Mouse (Mus musculus): ENCODE data around the gene Gm49337.
"Not testable (repeated sequence)": the region's sequence is repeated elsewhere in the genome, so short reads cannot be mapped to it uniquely, and the experiment has no call there.

Gm49337 gene

GRCm38 (mm10) chr4:116208891-116209290, 35.7 kb downstream of the Gm49337 start:
- no peak for DNase-seq (ENCODE audit: low spot score in 2 of 2)

GRCm38 (mm10) chr4:116215895-116216605, 42.9 kb downstream of the Gm49337 start:
- DNase-seq (ENCODE audit: low spot score in 2 of 2) = no peak

DNA sequence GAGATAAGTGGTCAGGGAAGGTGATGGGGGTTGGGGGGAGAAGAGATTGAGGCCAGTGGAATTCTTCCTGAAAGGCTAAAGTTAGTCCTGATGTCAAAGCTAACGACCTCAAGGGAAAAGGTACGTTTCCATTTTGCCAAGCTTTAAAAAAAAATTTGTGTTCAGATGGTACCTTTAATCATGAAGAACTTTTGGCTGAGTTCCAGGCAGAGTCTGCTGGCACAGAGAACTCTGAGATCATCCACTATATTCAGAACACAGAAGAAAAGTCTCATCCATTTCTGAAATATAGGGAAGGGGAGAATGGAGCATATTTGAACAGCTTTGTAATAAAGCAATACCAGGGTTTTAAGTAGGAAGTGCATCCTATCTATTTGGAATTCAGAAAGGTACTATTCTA, 43.9 kb downstream of the Gm49337 start:
- peak; percentile 15 to 16 for DNase-seq (ENCODE audit: low spot score in 2 of 2)

DNA sequence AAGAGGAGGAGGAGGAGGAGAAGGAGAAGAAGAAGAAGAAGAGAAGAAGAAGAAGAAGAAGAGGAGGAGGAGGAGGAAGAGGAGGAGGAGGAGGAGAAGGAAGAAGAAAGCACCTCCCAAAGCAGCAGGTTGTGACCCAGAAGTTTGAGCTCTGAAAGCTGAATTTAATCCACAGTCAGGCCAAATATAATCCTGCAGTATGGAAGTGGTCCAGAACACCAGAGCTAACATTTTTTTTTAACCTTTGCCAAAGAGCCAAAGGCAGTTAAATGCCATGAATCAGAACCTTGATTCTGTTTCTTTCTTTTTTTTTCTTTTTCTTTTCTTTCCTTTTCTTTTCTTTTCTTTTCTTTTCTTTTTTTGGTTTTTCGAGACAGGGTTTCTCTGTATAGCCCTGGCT, 44.5 kb downstream of the Gm49337 start:
- not testable (repeated sequence) for DNase-seq (ENCODE audit: low spot score in 2 of 2)

DNA sequence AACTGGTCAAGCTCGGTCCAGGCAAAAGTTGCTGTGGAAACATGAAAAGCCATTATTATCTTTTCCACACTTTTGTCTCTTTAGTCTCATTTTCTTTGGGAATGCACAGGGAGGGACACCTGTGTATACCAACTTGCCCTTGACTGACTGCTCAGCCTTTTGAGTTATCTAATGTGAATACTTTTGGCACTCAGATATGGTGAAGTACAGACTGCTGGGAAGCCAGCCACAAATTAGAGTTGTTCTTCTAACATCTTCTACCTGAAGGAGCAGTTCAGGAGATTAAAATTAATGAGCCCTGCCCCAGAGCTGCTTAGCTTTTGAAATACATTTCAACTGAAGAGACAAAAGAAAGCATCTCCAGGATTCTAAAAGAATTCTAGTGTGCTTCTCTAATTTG, 45.9 kb downstream of the Gm49337 start:
- no peak for DNase-seq (ENCODE audit: low spot score in 2 of 2)

DNA sequence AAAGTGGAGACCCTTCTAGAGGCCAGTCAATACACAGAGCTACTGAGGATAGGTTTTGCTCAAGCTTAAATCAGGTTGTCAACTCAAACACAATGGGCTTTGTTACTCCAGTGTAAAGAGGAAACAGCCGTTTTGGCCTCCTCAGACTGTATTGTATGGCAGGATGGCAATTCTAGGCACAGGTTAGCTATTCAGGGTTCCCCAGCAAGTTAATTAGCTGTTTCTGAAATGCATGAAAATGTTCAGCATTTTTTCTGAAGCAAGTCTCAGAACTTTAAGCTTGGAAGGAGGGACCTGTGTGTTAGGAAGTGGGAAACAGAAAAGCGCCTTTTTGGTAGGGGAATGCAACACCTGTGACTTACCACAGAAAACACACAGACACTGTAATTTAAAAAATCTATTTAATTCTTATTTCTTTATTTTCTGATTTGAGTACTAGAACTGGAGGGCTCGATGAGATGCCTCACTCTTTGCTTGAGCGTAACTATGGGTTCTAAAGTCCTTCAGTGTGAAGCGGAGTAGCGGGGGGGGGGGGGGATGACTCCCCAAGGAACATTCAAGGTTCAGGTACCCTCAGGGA, 47.0 kb downstream of the Gm49337 start:
- no peak for DNase-seq (ENCODE audit: low spot score in 2 of 2)

- no peak for DNase-seq (ENCODE audit: low spot score in 2 of 2)
Measured at GRCm38 (mm10) chr4:116220780-116221139, 47.6 kb downstream of the Gm49337 start.

GRCm38 (mm10) chr4:116221140-116221851, 48.1 kb downstream of the Gm49337 start, which contains the start of gene Pik3r3:
TSS of gene Pik3r3 (plus strand) at chr4:116221618.
- DNase-seq (ENCODE audit: low spot score in 2 of 2) = peak; percentile 97 to 98

- DNase-seq (ENCODE audit: low spot score in 2 of 2) = peak; percentile 26 to 49
Measured at GRCm38 (mm10) chr4:116221996-116222842, 49.0 kb downstream of the Gm49337 start.

DNA sequence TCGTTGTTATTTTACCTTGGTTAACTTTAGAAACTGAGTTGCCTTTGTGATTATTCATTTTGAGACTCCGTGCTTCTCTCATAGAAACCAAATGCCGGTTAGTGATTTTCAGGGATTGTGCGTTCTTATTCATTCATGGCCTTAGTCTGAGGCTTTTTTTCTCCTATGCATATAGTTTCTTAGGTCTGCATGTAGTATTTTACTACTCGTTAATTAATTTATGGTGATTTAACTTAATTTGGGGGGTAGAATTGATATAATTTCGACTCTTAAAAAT, 49.6 kb downstream of the Gm49337 start:
- no peak for DNase-seq (ENCODE audit: low spot score in 2 of 2)

- DNase-seq (ENCODE audit: low spot score in 2 of 2) = peak; percentile 31 to 37
Measured at GRCm38 (mm10) chr4:116243377-116243776, 70.2 kb downstream of the Gm49337 start.

GRCm38 (mm10) chr4:116244240-116244639, 71.1 kb downstream of the Gm49337 start:
- no peak for DNase-seq (ENCODE audit: low spot score in 2 of 2)

DNA sequence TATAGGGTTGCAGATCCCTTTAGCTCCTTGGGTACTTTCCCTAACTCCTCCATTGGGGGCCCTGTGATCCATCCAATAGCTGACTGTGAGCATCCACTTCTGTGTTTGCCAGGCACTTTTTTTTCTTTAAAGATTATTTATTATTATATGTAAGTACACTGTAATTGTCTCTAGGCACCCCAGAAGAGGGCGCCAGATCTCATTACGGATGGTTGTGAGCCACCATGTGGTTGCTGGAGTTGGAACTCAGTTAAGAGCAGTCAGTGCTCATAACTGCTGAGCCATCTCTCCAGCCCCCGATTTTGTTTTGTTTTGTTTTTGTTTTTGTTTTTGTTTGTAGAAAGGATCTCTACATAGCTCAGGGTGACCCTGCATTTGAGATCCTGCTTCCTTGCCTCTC, 72.7 kb downstream of the Gm49337 start:
- DNase-seq (ENCODE audit: low spot score in 2 of 2) = not testable (repeated sequence)

- no peak for DNase-seq (ENCODE audit: low spot score in 2 of 2)
Measured at GRCm38 (mm10) chr4:116249986-116250385, 76.8 kb downstream of the Gm49337 start.

DNA sequence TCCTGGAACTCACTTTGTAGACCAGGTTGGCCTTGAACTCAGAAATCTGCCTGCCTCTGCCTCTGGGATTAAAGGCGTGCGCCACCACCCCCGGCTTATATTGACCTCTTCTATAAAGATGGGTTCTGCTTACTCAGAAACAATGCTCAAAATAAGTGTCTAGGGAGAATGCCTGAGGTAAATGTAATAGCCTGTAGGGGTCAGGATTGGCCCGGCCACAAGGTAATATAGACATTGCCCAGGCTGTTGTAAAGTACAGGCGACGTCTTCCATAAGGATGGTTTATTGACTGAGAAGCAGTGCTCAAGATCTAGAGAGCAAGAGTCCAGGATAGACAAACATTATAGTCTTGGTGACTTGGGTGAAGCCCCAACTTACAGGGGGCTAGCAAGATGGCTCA, 95.0 kb downstream of the Gm49337 start:
- no peak for DNase-seq (ENCODE audit: low spot score in 2 of 2)

GRCm38 (mm10) chr4:116282211-116282610, 109.0 kb downstream of the Gm49337 start:
- DNase-seq (ENCODE audit: low spot score in 2 of 2) = no peak

- DNase-seq (ENCODE audit: low spot score in 2 of 2) = peak; percentile 53 to 66
Measured at GRCm38 (mm10) chr4:116291561-116291960, 118.4 kb downstream of the Gm49337 start.

DNA sequence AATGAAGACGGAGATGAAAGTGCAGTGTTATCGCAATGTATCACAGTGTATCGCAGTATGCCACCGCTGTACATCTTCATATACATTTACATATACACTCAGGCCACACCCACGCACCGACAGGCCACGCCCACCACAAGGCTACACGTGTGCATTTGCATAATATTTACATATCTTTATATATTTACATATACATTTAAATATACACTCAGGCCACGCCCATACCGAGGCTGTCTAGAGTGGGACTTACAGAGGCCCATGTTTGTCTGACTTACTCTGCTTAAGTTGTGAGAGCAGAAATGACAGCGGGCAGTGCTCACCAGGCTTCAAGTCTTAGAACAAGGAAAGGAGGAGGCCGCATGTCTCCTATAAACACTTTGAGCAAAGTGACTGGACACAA, 120.1 kb downstream of the Gm49337 start:
- no peak for DNase-seq (ENCODE audit: low spot score in 2 of 2)

DNA sequence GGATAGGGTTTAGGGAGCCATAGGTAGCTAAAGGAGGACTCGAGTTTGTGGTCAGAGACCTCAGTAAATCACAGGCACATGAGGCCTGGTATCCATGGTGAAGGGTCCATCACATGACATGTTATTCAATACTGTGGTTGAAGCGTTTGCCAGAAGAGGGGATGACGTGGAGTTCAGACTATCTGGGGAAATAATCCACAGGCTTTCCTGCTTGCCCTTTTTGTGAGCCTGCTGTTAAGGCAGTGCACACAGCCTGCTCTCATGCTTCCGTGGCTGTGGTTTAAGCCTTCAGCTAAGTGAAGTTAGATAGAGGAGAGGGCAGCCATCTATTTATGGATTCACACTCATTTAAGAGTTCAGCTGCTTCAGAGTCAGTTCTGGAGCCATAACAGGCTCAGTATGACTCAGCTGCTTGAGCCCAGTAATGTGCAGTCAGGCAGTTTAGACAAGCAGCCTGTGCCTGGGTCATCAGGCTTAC, 127.7 kb downstream of the Gm49337 start:
- DNase-seq (ENCODE audit: low spot score in 2 of 2) = peak; percentile 15 to 26

- DNase-seq (ENCODE audit: low spot score in 2 of 2) = no peak
Measured at GRCm38 (mm10) chr4:116304551-116304950, 131.4 kb downstream of the Gm49337 start.

- no peak for DNase-seq (ENCODE audit: low spot score in 2 of 2)
Measured at GRCm38 (mm10) chr4:116317575-116317974, 144.4 kb downstream of the Gm49337 start.

- DNase-seq (ENCODE audit: low spot score in 2 of 2) = no peak
Measured at GRCm38 (mm10) chr4:116322127-116322526, 148.9 kb downstream of the Gm49337 start.

All from right cerebral cortex, adult 2 months (tissue).